Mouse (Mus musculus) R1 (cell line): Measurements from ENCODE around the gene Tmem63b.

Source experiments
- DNase-seq: peaks from one replicate; pipeline ENCODE4 v3.0.0-alpha.2; 2018; ENCODE audit warnings: low read depth, low spot score

Tmem63b gene

GRCm38 (mm10) chr17:45706796-45707195 lies 20.1 kb upstream of the Tmem63b start:
- DNase-seq, result no peak

- no peak for DNase-seq
Observed at GRCm38 (mm10) chr17:45703187-45703586, 16.5 kb upstream of the Tmem63b start.

- DNase-seq, result no peak
Observed at GRCm38 (mm10) chr17:45702254-45702653, 15.5 kb upstream of the Tmem63b start.

- DNase-seq, result no peak
Observed at GRCm38 (mm10) chr17:45701236-45701591, 14.5 kb upstream of the Tmem63b start.

- DNase-seq, result no peak
Observed at GRCm38 (mm10) chr17:45700496-45701235, 14.0 kb upstream of the Tmem63b start.

GRCm38 (mm10) chr17:45699039-45699740 lies 12.5 kb upstream of the Tmem63b start:
- no peak for DNase-seq

GRCm38 (mm10) chr17:45698368-45698767 lies 11.7 kb upstream of the Tmem63b start:
- DNase-seq, result no peak

GRCm38 (mm10) chr17:45696981-45697380 lies 10.3 kb upstream of the Tmem63b start:
- peak; percentile 54 for DNase-seq

GRCm38 (mm10) chr17:45695227-45696120 lies 8.8 kb upstream of the Tmem63b start:
- DNase-seq, result peak; percentile 75

- DNase-seq, result no peak
Observed at GRCm38 (mm10) chr17:45693812-45694565, 7.3 kb upstream of the Tmem63b start.

GRCm38 (mm10) chr17:45692159-45692558 lies 5.5 kb upstream of the Tmem63b start:
- DNase-seq, result no peak

- no peak for DNase-seq
Observed at GRCm38 (mm10) chr17:45690044-45690443, 3.3 kb upstream of the Tmem63b start.

- no peak for DNase-seq
Observed at GRCm38 (mm10) chr17:45689120-45689519, 2.4 kb upstream of the Tmem63b start.

- peak; percentile 88 for DNase-seq
Observed at GRCm38 (mm10) chr17:45686093-45686619, 549 bp downstream of the Tmem63b start, which contains the start of gene Mrpl14. TSS of gene Mrpl14 (plus strand) at chr17:45686322.

GRCm38 (mm10) chr17:45685171-45686092 lies 1.3 kb downstream of the Tmem63b start:
- peak; percentile 65 for DNase-seq

GRCm38 (mm10) chr17:45684667-45685131 lies 2.0 kb downstream of the Tmem63b start:
- DNase-seq, result no peak

GRCm38 (mm10) chr17:45682843-45683242 lies 3.9 kb downstream of the Tmem63b start:
- DNase-seq, result no peak

GRCm38 (mm10) chr17:45681588-45681987 lies 5.1 kb downstream of the Tmem63b start:
- peak; percentile 78 for DNase-seq

- peak; percentile 67 for DNase-seq
Observed at GRCm38 (mm10) chr17:45680391-45680980, 6.2 kb downstream of the Tmem63b start.
